Mouse (Mus musculus) heart, adult 10 weeks (tissue): ENCODE data around the gene Map3k7cl. TPM values are rescaled to one million over a fixed set of nuclear protein-coding genes. Genes with fewer than 3 reads are reported as not detected.

ENCODE experiments used
- polyA plus RNA-seq: library from polyadenylated mRNA; stranded (reverse); fragments of 350-450 nt; fragmentation: Illumina TruSeq; extraction: RNeasy Lipid Tissue Mini Kit (QIAGEN cat#74804); gene quantifications from one replicate; pipeline ENCODE4 v1.2.3, GENCODE M21; 2014; ENCODE audit warnings: low read depth, low replicate concordance

The Map3k7cl gene
- 1.7 TPM for polyA plus RNA-seq

GRCm38 (mm10) chr16:87552907-87553691, at the start of gene Map3k7cl:
Gene Map3k7cl (plus strand): TSS chr16:87553330.

Other genes starting within 250 kb of the Map3k7cl start
- gene N6amt1, start 199.1 kb upstream of the Map3k7cl start, polyA plus RNA-seq, result 26.9 TPM
- 11.8 TPM for gene Ltn1, start 120.7 kb upstream of the Map3k7cl start, polyA plus RNA-seq
- 4.0 TPM for gene Rwdd2b, start 112.8 kb upstream of the Map3k7cl start, polyA plus RNA-seq
- 61.0 TPM for gene Usp16, start 98.6 kb upstream of the Map3k7cl start, polyA plus RNA-seq
- 157 TPM for gene Cct8, start 57.5 kb upstream of the Map3k7cl start, polyA plus RNA-seq
- gene Bach1, start 145.6 kb downstream of the Map3k7cl start, polyA plus RNA-seq, result 17.7 TPM